Mouse (Mus musculus) CH12.LX (cell line): ENCODE measurements at regions not wholly inside any gene's neighbourhood (a gene's known extent, or its start where the extent isn't known, plus 50 kb on each side); places are given as distances from the start of the nearest gene placed in this dataset.

Experiments
- DNase-seq: peaks from one replicate; pipeline ENCODE4 v3.0.0-alpha.2; 2013; ENCODE audit errors: extremely low read depth
- H3K27ac ChIP-seq: 2 replicates; pipeline ENCODE4 v1.5.1; 2012; ENCODE audit warnings: low read depth, mild to moderate bottlenecking, control low read depth, moderate library complexity; ENCODE audit not compliant: insufficient read depth
- H3K27me3 ChIP-seq: replicated peaks from 2 replicates; pipeline ENCODE3; 2012; ENCODE audit warnings: inconsistent platforms
- H3K36me3 ChIP-seq, 2 experiments: replicated peaks in 1 of 2; 2 replicates each; pipeline versions ENCODE3 to v1.6.1; 2012; ENCODE audit warnings: inconsistent platforms in 1 of 2, low read length in 1 of 2, mild to moderate bottlenecking in 1 of 2, mixed read lengths in 1 of 2, moderate library complexity in 1 of 2; ENCODE audit not compliant: control insufficient read depth in 1 of 2, insufficient read depth in 1 of 2
- H3K4me1 ChIP-seq, 2 experiments: 2 replicates each; pipeline ENCODE4 v1.6.1; 2012; ENCODE audit warnings: inconsistent platforms in 1 of 2, moderate library complexity in 1 of 2; ENCODE audit not compliant: insufficient read depth in 2 of 2, control insufficient read depth in 1 of 2
- H3K4me2 ChIP-seq: 2 replicates; pipeline ENCODE4 v1.6.1; 2012; ENCODE audit warnings: low read depth, mild to moderate bottlenecking, control low read depth; ENCODE audit not compliant: poor library complexity, insufficient read depth, severe bottlenecking
- H3K4me3 ChIP-seq, 3 experiments: fragments of 150-350 bp in 1 of 3; sonication (generic) in 1 of 3; replicated peaks in 1 of 3; 2 replicates each; pipeline versions ENCODE3 to v1.5.1; 2011 to 2012; ENCODE audit warnings: low read depth in 2 of 3, low read length in 2 of 3, mild to moderate bottlenecking in 2 of 3, moderate library complexity in 2 of 3, control low read depth in 1 of 3, improper control_type of control experiment in 1 of 3, inconsistent platforms in 1 of 3, mixed read lengths in 1 of 3; ENCODE audit not compliant: poor library complexity in 1 of 3
- H3K79me2 ChIP-seq: replicated peaks from 2 replicates; pipeline ENCODE4 v1.6.1; 2012; ENCODE audit warnings: mild to moderate bottlenecking, moderate library complexity; ENCODE audit not compliant: control insufficient read depth, poor library complexity, insufficient read depth, severe bottlenecking; ENCODE audit errors: extremely low read depth
- H3K9ac ChIP-seq: 2 replicates; pipeline ENCODE4 v1.6.1; 2012; ENCODE audit warnings: low read depth, mild to moderate bottlenecking, control low read depth, moderate library complexity; ENCODE audit not compliant: insufficient read depth
- H3K9me3 ChIP-seq: replicated peaks from 2 replicates; pipeline ENCODE3; 2012; ENCODE audit warnings: low read length, inconsistent platforms, mixed read lengths
- CHD1 ChIP-seq: IDR thresholded peaks from 2 replicates; pipeline ENCODE4 v1.6.1; 2012; ENCODE audit warnings: low read depth, low read length, improper control_type of control experiment, inconsistent platforms
- CTCF ChIP-seq, 2 experiments: IDR thresholded peaks in 1 of 2; conservative IDR thresholded peaks in 1 of 2; 2 replicates each; pipeline ENCODE4 v1.5.1; 2011 to 2012; ENCODE audit warnings: low read depth in 2 of 2, low read length in 2 of 2, improper control_type of control experiment in 1 of 2, inconsistent platforms in 1 of 2, mild to moderate bottlenecking in 1 of 2, moderate library complexity in 1 of 2
- E2F4 ChIP-seq: IDR thresholded peaks from 2 replicates; pipeline ENCODE4 v1.6.1; 2011; ENCODE audit warnings: low read depth, low read length, improper control_type of control experiment; ENCODE audit not compliant: insufficient replicate concordance
- ELF1 ChIP-seq: IDR thresholded peaks from 2 replicates; pipeline ENCODE4 v1.6.1; 2014; ENCODE audit warnings: low read depth, mild to moderate bottlenecking, inconsistent platforms, low read length, improper control_type of control experiment
- EP300 ChIP-seq: IDR thresholded peaks from 2 replicates; pipeline ENCODE4 v1.6.1; 2011; ENCODE audit warnings: low read length, improper control_type of control experiment
- JUND ChIP-seq: conservative IDR thresholded peaks from 2 replicates; pipeline ENCODE4 v1.6.1; 2011; ENCODE audit warnings: low read depth, low read length, improper control_type of control experiment
- MAX ChIP-seq: IDR thresholded peaks from 2 replicates; pipeline ENCODE4 v1.6.1; 2011; ENCODE audit warnings: low read length, improper control_type of control experiment
- MAZ ChIP-seq: IDR thresholded peaks from 2 replicates; pipeline ENCODE4 v1.6.1; 2012; ENCODE audit warnings: low read depth, mild to moderate bottlenecking, inconsistent platforms, low read length, improper control_type of control experiment, moderate library complexity
- MYC ChIP-seq: IDR thresholded peaks from 2 replicates; pipeline ENCODE4 v1.6.1; 2011; ENCODE audit warnings: low read depth, mild to moderate bottlenecking, improper control_type of control experiment, low read length
- POLR2A ChIP-seq: IDR thresholded peaks from 2 replicates; pipeline ENCODE4 v1.6.1; 2011; ENCODE audit warnings: low read depth, mild to moderate bottlenecking, improper control_type of control experiment, low read length
- POLR2AphosphoS2 ChIP-seq: IDR thresholded peaks from 2 replicates; pipeline ENCODE4 v1.6.1; 2011; ENCODE audit warnings: low read depth, low read length, improper control_type of control experiment
- RAD21 ChIP-seq: IDR thresholded peaks from 2 replicates; pipeline ENCODE4 v1.6.1; 2011; ENCODE audit warnings: low read depth, mild to moderate bottlenecking, low read length, improper control_type of control experiment, moderate library complexity
- RCOR1 ChIP-seq: conservative IDR thresholded peaks from 2 replicates; pipeline ENCODE4 v1.6.1; 2012; ENCODE audit warnings: low read depth, mild to moderate bottlenecking, inconsistent platforms, low read length, improper control_type of control experiment
- SMC3 ChIP-seq: IDR thresholded peaks from 2 replicates; pipeline ENCODE4 v1.6.1; 2011; ENCODE audit warnings: low read depth, low read length, improper control_type of control experiment
- TBP ChIP-seq: conservative IDR thresholded peaks from 2 replicates; pipeline ENCODE4 v1.6.1; 2011; ENCODE audit warnings: low read depth, low read length, improper control_type of control experiment
- TCF12 ChIP-seq: IDR thresholded peaks from 2 replicates; pipeline ENCODE4 v1.6.1; 2014; ENCODE audit warnings: low read depth, mild to moderate bottlenecking, inconsistent platforms, low read length, improper control_type of control experiment
- ZC3H11A ChIP-seq: IDR thresholded peaks from 2 replicates; pipeline ENCODE4 v1.6.1; 2012; ENCODE audit warnings: low read depth, mild to moderate bottlenecking, inconsistent platforms, low read length, improper control_type of control experiment
- dilution Hi-C: fragments of 300-500 bp; cut with MboI; formaldehyde crosslinking; loops from 2 replicates; pipeline ENCODE4 v1.14.3; 2020; ENCODE audit warnings: low sequenced_read_pairs; ENCODE audit not compliant: extremely low pct_unique_long_range_greater_than_20kb, extremely low pct_ligation_motif_present
- in situ Hi-C: fragments of 300-500 bp; cut with MboI; formaldehyde crosslinking; loops from 3 replicates; pipeline ENCODE4 v1.14.3; 2019; ENCODE audit warnings: low sequenced_read_pairs, low pct_ligation_motif_present, low pct_unique_long_range_greater_than_20kb, mixed read lengths

- Histone ChIP-seq H3K79me2 (no peaks in the 10 kb centered on the region), H3K27ac (no peak overlapping the region), H3K9me3 (no peaks in the 10 kb centered on the region), H3K9ac (no peak overlapping the region), H3K36me3 (no peaks in the 10 kb centered on the region), H3K4me1 (peaks cover 0 to 5% of the 10 kb centered on the region in 2 experiments; a peak in 1 of 4 replicates), H3K4me3 (no peak overlapping the region), H3K27me3 (no peaks in the 10 kb centered on the region), H3K4me2 (no peak overlapping the region)
- in situ Hi-C loops = no loop called here
- TF ChIP-seq MAX (no peak), CHD1 (no peak), ELF1 (no peak), RAD21 (no peak), SMC3 (no peak), TBP (no peak), POLR2AphosphoS2 (no peak), TCF12 (no peak), MAZ (no peak), POLR2A (no peak)
- no peak for DNase-seq
- dilution Hi-C loops = no loop called here
Measured at GRCm38 (mm10) chr1:121005198-121005597, 327.2 kb downstream of the Insig2 start.

- H3K27ac ChIP-seq = no peak overlapping the region
- H3K9me3 ChIP-seq = no peaks in the 10 kb centered on the region
- in situ Hi-C loops = no loop called here
- no peaks in the 10 kb centered on the region for H3K4me1 ChIP-seq
- no peaks in the 10 kb centered on the region for H3K36me3 ChIP-seq
- no peak overlapping the region for H3K4me3 ChIP-seq
- dilution Hi-C loops = no loop called here
- TF ChIP-seq E2F4 (no peak), EP300 (no peak), JUND (no peak), ZC3H11A (no peak), RCOR1 (no peak), CTCF (conservative IDR thresholded peaks at IDR 0.05 in 1 of 2, IDR thresholded peaks at IDR 0.05 in 1 of 2; ENCODE audit: low read depth in 2 of 2, low read length in 2 of 2) (no peak), MYC (no peak), CHD1 (no peak), TCF12 (no peak)
- TF ChIP-seq, all 38 proteins: peak for 0
- no peak for DNase-seq
- no peaks in the 10 kb centered on the region for H3K27me3 ChIP-seq
- H3K4me2 ChIP-seq = no peak overlapping the region
- no peaks in the 10 kb centered on the region for H3K79me2 ChIP-seq
- no peak overlapping the region for H3K9ac ChIP-seq
Measured at GRCm38 (mm10) chr1:121012126-121012525, 320.3 kb downstream of the Insig2 start.
